Mouse (Mus musculus) embryonic facial prominence, embryonic 10.5 days (tissue): ENCODE data around the gene Actr8. TPM values are rescaled to one million over a fixed set of nuclear protein-coding genes. Genes with fewer than 3 reads are reported as not detected.

Experiments
- DNase-seq: peaks from one replicate; pipeline ENCODE4 v3.0.0-alpha.2; 2017; ENCODE audit warnings: low spot score
- H3K27ac ChIP-seq: fragments of 300-500 bp; sonication (generic); replicated peaks from 2 replicates; pipeline ENCODE4 v1.5.1; 2016; ENCODE audit warnings: mild to moderate bottlenecking
- H3K27me3 ChIP-seq: fragments of 300-500 bp; sonication (generic); replicated peaks from 2 replicates; pipeline ENCODE4 v1.6.1; 2016; ENCODE audit warnings: low read depth, mild to moderate bottlenecking; ENCODE audit not compliant: poor library complexity, severe bottlenecking
- H3K36me3 ChIP-seq: fragments of 300-500 bp; sonication (generic); replicated peaks from 2 replicates; pipeline ENCODE4 v1.6.1; 2016; ENCODE audit warnings: mild to moderate bottlenecking, moderate library complexity
- H3K4me1 ChIP-seq: fragments of 300-500 bp; sonication (generic); 2 replicates; pipeline ENCODE4 v1.6.1; 2016
- H3K4me3 ChIP-seq: fragments of 300-500 bp; sonication (generic); 2 replicates; pipeline ENCODE4 v1.5.1; 2016; ENCODE audit warnings: mild to moderate bottlenecking, moderate library complexity
- H3K9me3 ChIP-seq: fragments of 300-500 bp; sonication (generic); 2 replicates; pipeline ENCODE4 v1.6.1; 2016; ENCODE audit warnings: mild to moderate bottlenecking
- WGBS: fragments of 180-500 bp; shearing (Covaris S2); methylation state at CpG from one replicate; pipeline ENCODE4 v1.1.7; 2016; 5-methylcytosine and 5-hydroxymethylcytosine counted together
- microRNA-seq: library from miRNA; unstranded; fragments of <30 nt; microRNA quantifications from one replicate; pipeline ENCODE4, GENCODE M21; 2017
- polyA plus RNA-seq: library from polyadenylated mRNA; unstranded; fragments of >200 nt; fragmentation: Nextera tagmentation; extraction: Ambion mirVana; gene quantifications from 2 replicates; pipeline ENCODE4 v1.2.1, GENCODE M21; 2016

The Actr8 gene
- polyA plus RNA-seq, 1 experiment from 2014 or later = 81.4 TPM

DNA sequence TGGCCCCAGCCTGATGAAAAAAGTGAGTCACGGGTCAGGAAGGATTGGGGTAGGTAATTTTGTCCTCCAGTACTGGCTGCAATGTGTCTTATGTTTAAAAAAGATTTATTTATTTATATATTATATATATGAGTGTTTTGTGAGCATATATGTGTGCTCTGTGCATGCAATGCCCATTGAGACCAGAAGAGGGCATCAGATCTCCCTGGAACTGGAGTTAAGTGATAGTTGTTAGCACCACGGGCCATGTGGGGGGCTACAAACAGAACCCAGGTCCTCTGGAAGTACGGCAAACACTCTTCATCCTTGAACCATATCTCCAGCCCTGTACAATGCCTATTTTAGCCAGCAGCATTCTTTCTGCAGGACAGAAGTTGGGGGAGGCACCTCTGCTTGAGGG, 69.9 kb downstream of the Actr8 start:
- Histone ChIP-seq H3K4me1 (no peaks in the 10 kb centered on the region), H3K9me3 (no peaks in the 10 kb centered on the region), H3K27ac (no peak overlapping the region), H3K27me3 (no peaks in the 10 kb centered on the region), H3K36me3 (no peaks in the 10 kb centered on the region), H3K4me3 (no peak overlapping the region)
- WGBS = 90% methylated on average over 3 of the region's 3 CpGs
- no peak for DNase-seq

DNA sequence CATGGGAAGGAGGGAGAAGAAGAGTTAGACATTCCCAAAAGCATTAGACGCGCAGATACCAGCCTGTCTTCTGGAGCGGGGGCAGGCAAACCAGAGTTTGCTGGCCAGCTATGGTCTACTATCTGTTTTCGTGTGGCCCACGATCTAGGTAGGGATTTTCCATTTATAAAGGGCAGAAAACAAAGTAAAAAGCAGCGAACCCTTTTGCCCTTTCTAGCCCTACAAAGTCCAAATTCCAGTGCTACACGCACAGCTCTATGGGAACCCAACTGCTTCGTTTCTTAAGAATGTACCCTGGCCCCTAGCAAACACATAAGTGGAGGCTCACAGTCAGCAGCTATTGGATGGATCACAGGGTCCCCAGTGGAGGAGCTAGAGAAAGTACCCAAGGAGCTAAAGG, 72.1 kb downstream of the Actr8 start:
- 92% methylated on average over 8 of the region's 8 CpGs for WGBS
- Histone ChIP-seq H3K27ac (no peak overlapping the region), H3K9me3 (no peaks in the 10 kb centered on the region)

DNA sequence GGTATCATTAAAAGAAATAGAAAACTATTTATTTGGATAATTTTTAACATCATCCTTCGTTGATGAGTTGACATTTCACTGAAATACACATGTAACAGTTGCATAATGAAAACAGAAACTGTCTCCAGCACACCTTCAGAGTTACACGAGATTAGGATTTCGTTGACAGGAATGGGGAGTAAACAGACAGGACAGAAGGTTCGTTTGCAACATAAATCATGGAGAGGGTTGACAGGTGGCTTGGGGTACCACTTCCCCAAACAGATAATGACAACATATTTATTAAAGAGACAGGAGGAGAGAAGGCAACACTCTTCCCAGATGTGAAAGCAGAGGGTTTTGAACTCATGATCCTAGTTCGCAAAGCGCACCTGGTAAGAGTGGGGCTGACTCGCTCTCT, 76.8 kb downstream of the Actr8 start:
- WGBS = 86% methylated on average over 7 of the region's 7 CpGs

More for the DNA sequence above, 72.1 kb downstream of the Actr8 start:
- Histone ChIP-seq H3K27me3 (no peaks in the 10 kb centered on the region), H3K36me3 (no peaks in the 10 kb centered on the region), H3K4me3 (no peak overlapping the region), H3K4me1 (no peaks in the 10 kb centered on the region)
- DNase-seq = no peak

More for the DNA sequence above, 76.8 kb downstream of the Actr8 start:
- no peaks in the 10 kb centered on the region for H3K27me3 ChIP-seq
- H3K27ac ChIP-seq = no peak overlapping the region
- no peaks in the 10 kb centered on the region for H3K36me3 ChIP-seq
- no peaks in the 10 kb centered on the region for H3K9me3 ChIP-seq
- H3K4me1 ChIP-seq = peaks cover 6% of the 10 kb centered on the region; the same call in 1 of the 2 replicates
- no peak for DNase-seq
- H3K4me3 ChIP-seq = no peak overlapping the region

Small RNA genes lying within 50 kb of the gene (microRNA-seq; reads per million reads assigned to microRNA genes)
- not detected for gene Mir6947

Other genes with a start within 250 kb of the Actr8 start
- 260 and 274 TPM in 2 replicates for gene Selenok, start 10.0 kb upstream of the Actr8 start, polyA plus RNA-seq
- 1.1 and 1.6 TPM in 2 replicates for gene Il17rb, start 30.6 kb downstream of the Actr8 start, polyA plus RNA-seq
- gene Chdh, start 30.7 kb downstream of the Actr8 start, polyA plus RNA-seq = 0.05 and 0.17 TPM in 2 replicates